Mouse (Mus musculus): ENCODE measurements around the gene Prdx6.
A peak's percentile ranks its signal among the peaks of the same experiment; 100 is the strongest.

The Prdx6 gene

DNA sequence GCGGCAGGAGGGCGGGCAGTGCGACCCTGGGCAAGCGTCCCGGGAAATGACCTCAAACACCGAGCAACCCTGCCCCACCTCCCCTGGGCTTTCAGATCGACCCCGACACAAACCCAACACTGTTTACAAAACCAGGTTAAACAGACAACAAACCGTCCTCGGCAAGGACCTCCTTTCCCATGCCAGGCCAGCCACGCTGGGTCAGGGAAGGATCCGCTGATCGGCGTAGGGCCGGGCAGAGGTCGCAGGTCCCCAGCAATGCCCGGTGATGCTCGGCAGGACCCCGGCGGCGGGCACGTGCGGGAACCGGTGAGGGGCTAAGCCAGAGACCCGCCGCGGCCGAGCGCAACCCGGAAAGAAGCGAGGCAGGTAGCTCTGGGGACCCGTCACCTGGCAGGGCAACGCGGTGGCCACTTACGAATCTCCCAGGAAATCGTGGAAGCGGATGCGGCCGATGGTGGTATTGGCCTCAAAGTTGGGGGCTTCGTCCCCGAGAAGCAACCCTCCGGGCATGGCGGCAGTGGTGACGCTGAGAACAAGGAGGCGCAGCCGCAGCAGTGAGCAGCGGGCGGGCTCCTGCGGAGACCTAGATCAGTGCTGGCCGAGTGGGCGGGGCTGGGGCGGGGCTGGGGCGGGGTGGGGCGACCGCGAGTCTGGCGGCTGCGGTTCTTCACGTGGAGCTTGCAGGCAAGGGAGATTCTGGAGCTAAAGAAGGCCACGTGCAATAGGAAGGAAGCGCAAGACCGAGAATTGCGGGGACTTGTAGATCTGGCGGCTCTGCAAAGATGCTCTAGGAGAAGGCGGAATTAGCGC, at the start of gene Prdx6:
Gene Prdx6, minus strand, starts transcription at position 616 of the 813 bp plus-strand sequence.
- DNase-seq (ENCODE audit: low spot score in 2 of 2): peak; percentile 74 to 76

DNA sequence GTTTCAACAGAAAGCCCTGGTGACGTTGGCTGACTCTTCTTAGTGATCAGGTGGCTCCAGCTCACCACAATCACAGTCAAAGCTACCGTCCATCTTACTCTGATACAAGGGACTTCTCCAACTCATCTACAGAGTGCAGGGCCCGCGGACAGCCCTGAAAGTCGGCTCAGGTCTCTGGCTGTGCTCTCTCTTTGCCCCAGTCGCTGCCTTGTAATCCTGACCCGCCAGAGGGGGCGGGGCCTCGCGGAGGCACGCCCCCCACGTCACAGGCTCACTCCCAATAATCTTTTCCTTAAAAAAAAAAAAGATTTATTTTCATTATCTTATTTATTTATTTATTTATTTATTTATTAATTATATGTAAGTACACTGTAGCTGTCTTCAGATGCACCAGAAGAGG, 37.2 kb upstream of the Prdx6 start:
- no peak for DNase-seq (ENCODE audit: low spot score in 2 of 2)

DNA sequence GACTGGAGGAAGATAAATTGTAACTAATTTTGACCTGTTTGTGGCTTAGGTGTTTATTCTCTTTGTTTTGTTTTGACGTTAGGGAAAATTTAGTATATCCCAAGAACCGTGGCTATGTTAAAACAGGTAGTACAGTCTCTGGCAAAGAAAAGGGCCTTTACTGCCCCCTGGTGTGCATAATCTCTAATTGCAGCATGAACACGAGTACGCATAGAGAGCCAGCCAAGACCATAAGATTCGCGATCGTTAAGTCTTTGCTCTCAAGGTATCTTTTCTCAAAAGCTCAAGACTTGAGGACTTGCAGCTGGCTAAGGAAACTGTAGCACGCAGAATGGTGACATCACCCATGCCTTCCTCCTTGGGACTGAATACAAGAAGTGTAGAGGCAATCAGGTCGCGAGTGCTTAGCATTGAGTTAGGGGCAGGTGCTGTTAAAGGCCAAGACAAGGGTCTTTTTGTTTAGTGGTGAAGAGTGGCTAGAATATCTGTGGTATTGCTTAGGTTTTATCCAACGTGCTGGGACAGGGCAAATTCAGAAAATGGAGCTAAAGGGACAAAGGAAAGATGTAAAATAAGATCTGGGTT, 35.8 kb upstream of the Prdx6 start:
- no peak for DNase-seq (ENCODE audit: low spot score in 2 of 2)

DNA sequence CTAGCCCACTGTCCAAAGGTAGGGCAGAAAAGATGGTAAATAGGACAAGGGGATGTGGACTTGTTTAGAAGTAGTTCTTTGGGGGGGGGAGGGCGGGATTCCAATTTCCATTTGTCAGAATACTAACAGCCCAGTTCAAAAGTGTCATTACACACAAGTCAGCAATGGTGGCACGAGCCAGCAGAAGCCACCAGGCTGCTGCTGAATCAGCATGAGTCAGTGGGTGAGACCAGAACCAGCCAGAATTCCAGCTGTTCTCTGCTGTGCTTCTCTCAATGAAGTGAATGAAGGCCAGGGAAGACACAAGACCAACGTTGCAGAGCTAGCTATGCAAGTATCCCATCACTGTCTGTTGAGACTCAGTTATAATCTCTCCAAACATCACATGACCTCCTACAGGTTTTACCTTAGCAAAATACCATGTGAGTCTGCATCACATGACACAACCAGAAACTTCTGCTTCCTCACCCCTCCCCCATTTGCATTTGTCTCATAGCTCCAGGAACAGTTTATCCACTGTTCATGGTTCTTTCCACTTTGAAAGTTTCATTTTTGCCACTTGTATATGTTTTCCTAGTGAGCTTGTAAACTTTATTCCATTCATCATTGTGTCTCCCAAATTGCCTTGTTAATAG, 30.2 kb upstream of the Prdx6 start:
- no peak for DNase-seq (ENCODE audit: low spot score in 2 of 2)

DNA sequence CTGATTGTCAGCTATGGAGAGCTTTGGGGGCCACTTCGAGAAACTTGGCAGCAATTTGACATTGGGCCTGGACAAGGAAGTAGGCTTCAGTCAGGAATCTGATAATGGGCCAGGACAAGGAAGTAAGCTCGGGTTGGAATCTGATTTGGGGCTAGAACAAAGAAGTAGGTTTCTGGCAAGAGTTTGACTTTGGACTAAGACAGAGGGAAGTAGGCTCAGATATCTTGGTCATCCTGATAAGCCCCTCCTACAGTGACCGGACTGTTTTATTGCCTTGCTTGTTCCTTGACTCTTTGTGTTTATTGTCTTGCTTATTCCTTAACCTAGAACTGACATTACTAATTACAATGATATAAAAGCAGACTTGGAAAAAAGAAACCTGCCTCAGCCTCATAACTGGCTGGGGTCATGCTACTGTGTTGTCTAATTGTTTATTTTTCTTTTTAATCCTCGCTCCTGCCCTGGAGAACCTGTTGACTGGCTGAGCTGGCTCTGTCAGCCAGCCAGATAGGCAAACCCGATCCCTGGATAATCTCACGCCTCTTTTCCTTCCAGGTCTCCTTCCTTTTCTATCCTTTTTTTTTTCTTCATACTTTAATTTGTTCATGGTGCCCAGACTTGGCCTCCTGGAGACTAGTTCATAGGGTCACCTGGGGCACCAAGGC, 28.4 kb upstream of the Prdx6 start:
- DNase-seq (ENCODE audit: low spot score in 2 of 2): no peak

DNA sequence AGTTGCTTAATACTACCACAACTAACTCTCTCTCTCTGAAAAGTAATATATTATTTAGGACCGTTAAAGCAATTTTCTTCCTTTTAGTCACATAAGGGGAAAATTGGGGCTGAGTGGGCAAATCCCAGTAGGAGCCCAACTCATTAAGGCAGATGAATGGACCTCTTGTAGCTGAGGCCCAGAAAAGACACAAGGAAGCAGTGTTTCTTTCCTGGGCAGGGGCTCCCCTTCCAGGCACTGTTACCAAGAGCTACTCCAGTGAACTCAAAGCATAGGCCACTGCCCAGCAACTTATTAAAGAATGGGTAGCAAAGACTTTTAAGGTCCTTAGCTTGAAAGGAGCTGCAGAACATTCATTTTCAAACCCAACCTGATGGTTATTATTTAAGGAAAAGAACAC, 22.5 kb upstream of the Prdx6 start:
- no peak for DNase-seq (ENCODE audit: low spot score in 2 of 2)

DNA sequence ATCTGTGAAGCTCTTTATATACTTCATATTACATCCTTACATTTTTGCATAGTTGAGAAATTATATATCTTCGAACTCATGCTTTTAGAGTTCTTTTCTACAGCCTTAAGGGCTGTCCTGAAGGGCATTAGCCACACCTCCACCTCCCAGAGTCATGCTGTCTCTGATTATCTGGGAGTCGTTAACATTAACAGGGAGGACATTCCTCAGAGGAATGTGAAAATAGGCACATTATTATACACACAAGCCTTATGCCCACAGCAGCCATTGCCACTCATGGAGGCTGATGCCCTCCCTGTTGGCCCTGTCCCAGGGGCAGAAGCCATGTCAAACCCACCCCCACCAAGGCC, 20.4 kb upstream of the Prdx6 start:
- no peak for DNase-seq (ENCODE audit: low spot score in 2 of 2)

DNA sequence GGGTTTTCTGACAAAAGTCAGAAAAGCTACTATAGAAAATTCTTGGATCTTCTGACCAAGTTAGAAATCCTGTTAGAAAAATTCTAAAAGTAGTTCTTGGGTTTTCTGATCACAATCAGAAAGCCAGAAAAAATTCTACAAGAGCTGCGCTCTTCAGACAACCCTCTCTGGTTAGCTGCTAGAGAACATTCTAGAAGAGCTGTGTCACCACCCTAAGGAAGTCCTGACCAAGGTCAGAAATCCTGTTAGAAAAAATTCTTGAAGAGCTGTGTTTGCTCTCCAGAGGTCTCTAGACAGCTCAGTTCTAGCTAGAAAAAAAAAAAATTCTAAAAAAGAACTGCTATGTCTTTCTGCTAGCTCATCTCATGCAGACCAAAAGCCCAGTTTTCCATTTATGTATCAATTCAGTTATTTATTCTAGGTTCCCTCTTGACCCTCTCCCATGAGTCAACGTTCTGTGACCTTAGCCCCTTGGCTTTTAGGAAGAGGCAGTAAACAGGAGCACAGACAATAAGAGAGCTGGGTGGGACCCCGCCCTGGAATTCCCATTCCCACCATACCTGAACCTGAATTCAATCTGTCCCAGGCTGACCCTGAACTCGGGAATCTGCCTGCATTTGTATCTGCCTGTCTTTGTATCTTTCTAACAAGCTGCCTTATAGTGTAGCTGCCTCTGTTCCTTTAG, 19.9 kb upstream of the Prdx6 start:
- DNase-seq (ENCODE audit: low spot score in 2 of 2): no peak

DNA sequence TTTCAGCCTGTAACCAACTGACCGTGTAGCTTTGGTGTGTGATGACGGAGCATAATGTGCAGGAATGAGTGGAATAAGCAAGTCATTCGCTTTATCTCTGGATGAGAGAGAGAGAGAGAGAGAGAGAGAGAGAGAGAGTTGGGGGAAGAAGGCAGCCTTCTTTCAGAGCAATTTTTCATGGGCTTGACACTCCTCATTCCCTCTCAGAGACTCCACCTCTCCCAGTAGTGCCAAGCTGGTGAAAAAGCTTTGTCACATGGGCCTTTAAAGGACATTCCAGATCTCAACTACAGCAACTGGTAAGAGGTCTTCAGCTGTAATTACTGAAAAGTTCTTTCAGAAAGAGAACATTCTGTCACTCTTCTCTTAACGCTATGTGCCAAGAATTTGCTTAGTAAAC, 18.3 kb upstream of the Prdx6 start:
- no peak for DNase-seq (ENCODE audit: low spot score in 2 of 2)

DNA sequence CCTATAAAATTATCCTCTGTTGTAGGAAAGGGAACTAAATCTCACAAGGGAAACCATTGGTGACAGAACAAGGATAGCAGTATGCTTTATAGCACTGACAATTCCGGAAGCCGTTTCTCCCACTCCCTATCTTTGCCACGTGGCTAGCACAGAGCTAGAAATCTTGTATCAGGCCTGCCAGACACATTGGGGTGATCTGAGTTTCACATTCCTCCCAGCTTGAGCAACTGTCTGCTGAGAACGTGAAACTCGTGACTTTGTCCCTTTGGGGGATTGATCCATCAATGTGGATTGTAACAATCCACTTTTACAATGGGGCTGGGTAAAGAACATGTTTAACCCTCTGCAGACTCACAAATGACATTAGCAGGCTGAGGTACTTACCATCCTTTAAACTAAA, 17.9 kb upstream of the Prdx6 start:
- DNase-seq (ENCODE audit: low spot score in 2 of 2): no peak

DNA sequence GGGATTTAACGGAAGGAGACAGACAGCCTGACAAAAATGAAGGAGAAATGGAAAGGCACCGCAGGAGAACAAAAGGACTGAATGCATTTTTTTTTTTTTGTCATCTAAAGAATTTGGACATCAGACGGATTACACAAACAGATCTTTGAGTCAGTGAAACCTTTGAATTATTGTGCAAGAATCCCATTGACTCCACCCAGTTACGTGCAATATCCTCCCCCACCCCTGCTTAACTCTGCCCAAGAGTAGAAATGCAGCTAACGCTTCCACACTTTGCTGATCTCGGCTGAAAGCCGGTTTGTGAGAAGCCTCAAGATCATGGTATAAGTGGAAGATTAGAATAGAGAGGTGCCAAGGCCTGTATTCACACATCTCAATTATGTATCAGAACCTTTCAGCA, 17.1 kb upstream of the Prdx6 start:
- DNase-seq (ENCODE audit: low spot score in 2 of 2): no peak

DNA sequence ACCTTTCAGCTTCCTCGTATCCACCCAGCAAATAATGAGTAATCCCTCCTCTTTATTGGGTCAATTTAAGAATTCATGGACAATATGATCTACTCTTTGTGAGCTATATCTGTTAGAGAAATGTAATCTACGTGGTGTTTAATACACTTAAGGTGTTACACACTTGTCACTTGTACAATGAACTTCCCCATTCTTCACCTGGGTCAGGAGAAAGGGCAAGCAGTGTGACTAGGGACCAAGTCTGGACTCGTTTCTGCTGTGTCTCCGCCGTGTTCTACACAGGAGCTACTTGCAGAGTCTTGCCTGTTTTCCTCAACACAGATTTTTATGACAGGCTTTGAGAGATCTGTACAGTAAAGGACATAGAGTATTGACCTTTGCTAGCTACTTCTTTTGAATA, 13.9 kb upstream of the Prdx6 start:
- DNase-seq (ENCODE audit: low spot score in 2 of 2): no peak

DNA sequence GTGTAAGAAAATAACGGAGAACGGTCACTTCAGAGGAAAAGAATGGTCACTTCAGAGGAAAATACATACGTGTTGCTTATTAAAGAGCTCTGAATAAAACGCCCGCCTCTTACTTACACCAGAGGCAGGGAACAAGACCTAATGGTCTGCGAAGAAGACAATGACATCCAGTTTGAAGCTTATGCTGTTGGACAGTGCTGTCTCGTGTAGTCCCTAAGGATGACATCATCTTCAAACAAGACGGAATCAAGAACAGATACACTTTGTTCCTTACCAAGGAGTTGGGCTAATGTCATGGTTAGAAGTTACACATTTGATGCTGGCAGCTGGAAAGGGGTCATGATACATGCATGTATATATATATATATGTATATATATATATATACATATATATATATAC, 12.6 kb upstream of the Prdx6 start:
- DNase-seq (ENCODE audit: low spot score in 2 of 2): no peak

DNA sequence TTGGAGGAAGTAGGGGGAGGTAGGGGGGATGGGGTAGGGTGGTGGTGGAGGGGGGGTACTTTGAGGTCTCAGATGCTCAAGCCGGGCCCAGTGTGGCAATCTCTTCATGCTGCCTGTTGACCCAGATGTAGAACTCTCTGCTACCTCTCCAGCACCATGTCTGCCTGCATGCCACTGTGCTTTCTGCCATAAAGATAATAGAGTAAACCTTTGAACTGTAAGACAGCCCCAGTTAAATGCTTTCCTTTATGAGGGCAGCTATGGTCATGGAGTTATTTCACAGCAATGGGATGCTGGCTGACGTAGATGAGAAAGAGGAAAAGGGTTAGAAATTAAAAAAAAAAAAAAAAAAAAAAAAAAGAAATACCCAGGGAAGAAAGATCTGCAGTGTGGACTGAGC, 11.5 kb upstream of the Prdx6 start:
- no peak for DNase-seq (ENCODE audit: low spot score in 2 of 2)

DNA sequence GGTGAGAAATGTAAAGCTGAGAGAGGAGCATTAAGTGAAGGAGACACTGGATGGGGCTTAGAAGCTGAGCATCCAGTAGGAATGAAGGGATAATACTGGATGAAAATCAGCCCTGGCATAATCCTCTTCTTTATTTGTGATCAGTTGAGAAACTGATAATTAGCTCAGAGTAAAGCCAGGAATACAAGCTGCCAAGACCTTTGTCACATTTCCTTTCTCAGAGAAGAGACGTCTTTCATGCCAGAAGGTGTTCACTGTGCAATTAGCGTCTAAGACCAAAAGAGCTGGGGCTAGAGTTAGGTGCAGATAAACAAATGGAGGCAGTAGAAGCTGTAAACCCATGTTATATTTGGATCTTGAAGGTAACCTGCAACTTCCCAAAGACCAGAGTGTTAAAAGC, 9.7 kb upstream of the Prdx6 start:
- DNase-seq (ENCODE audit: low spot score in 2 of 2): no peak

DNA sequence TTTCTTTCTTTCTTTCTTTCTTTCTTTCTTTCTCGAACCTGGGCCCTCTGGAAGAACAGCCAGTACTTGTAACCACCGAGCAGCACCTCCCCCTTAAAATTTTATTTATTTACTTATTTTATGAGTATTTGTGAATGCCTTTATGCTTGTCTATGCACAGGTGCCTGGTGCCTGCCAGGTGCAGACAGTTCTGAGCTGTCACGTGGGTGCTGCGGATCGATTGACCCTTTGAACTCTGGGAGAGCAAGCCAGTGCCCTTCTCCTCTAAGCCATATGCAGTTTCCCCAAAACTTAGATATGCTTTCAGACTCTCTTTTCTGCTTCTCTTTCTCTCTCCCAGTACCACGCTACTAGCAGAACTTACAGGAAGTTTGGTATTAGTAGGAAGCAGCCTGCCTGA, 8.1 kb upstream of the Prdx6 start:
- no peak for DNase-seq (ENCODE audit: low spot score in 2 of 2)

DNA sequence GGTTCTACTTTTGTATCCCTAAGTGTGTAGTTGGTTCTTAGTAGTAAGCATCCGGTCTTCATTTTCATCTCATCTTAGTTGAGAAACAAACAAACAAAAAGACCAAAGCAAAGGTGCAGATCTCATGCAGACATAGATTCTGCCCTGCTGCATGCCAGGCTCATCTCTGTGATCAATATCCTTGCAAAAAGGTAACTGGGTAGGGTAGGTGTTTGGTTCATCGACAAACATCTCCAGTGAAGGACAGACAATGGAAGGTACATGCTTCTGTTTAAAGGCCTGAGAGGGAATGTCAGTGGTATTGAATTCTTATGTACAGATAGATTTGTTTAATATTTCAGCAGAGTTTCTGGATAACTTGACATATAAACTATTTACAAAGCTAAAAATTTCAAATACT, 7.3 kb upstream of the Prdx6 start:
- no peak for DNase-seq (ENCODE audit: low spot score in 2 of 2)

DNA sequence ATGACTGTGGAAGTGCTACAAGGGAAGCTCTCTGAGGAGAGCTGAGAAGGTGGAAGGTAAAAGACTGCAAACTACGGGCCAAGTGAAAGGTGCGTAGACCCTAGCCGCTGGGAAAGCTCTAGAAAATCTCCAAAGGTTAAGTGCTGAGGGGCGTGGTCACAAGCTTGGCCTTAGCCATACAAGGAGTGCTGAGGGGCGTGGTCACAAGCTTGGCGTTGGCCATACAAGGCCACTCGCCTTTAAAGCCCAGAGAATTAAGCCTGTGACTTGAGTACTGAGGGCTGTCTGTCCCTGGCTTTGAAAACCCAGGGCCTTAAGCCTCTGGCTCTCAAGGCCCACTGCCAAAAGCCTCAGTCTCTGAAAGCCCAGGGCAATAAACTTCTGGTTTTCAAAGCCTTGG, 5.9 kb upstream of the Prdx6 start:
- no peak for DNase-seq (ENCODE audit: low spot score in 2 of 2)

DNA sequence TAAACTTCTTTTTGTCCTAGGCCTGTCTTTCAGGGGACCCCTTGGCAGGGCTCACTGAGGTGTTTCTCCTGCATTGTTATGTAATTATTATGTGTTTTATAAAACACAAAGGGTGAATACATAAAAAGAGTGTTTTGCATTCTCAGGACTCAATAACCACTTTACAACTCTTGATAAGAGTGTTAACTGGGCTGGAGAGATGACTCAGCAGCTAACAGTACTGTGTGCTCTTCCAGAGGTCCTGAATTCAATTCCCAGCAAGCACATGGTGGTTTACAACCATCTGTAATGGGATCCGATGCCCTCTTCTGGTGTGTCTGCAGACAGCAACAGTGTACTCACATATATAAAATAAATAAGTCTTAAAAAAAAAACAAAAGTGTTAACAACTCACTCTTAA, 3.3 kb upstream of the Prdx6 start:
- DNase-seq (ENCODE audit: low spot score in 2 of 2): no peak

DNA sequence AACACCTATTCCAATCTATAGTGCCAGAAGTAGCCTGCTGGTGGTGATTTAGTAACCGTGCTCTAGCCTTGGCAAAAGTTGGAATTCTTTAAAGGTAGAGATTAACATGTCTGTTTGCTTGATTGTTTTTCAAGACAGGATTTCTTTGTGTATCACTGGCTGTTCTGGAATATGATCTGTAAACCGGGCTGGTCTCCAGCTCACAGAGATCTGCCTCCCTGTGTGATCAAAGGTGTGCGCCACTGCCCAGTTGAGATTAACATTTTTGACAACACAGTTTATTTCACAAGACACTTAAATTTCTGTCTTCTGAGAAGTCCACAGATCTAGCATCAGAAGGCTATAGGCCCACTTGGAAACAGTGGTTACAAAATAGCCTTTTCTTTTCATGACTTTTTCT, 1.9 kb upstream of the Prdx6 start:
- no peak for DNase-seq (ENCODE audit: low spot score in 2 of 2)

DNA sequence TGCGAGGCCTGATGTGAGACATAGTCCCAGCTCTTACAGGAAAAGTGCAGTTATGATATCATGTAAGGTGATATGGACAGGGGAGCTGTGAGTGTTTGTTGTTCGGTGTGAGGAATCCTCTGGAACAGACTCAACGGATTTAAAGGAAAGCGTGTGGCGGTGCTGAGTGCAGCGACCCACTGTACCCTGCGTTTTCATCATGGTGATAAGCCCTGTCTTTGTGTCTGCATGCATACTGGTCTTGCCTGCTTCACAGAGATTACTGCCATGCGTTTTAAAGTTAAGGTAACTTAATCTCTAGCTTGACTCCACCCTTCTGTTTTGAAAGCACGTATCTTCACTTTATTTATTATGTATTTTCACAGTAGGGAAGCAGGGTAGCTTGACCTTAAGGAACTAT, 1.3 kb upstream of the Prdx6 start:
- no peak for DNase-seq (ENCODE audit: low spot score in 2 of 2)
